Mouse (Mus musculus) embryonic fibroblast, embryonic 13.5 days (primary cell): ENCODE results near the gene Babam2. TPM values are rescaled to one million over a fixed set of nuclear protein-coding genes. Genes with fewer than 3 reads are reported as not detected.
A peak's percentile ranks its signal among the peaks of the same experiment; 100 is the strongest.

ENCODE experiments used
- H3K27ac ChIP-seq: 2 replicates; pipeline ENCODE4 v1.5.1; 2012; ENCODE audit warnings: low read length, control low read depth, inconsistent platforms; ENCODE audit not compliant: insufficient read depth
- H3K4me1 ChIP-seq: 2 replicates; pipeline ENCODE4 v1.6.1; 2011; ENCODE audit warnings: low read length; ENCODE audit not compliant: control insufficient read depth, insufficient read depth
- H3K4me3 ChIP-seq: 2 replicates; pipeline ENCODE4 v1.5.1; 2011; ENCODE audit warnings: mild to moderate bottlenecking, control low read depth, low read length; ENCODE audit not compliant: insufficient read depth
- CTCF ChIP-seq: IDR thresholded peaks from 2 replicates; pipeline ENCODE4 v1.5.1; 2011; ENCODE audit warnings: mild to moderate bottlenecking, control low read depth, low read length, moderate library complexity, borderline replicate concordance; ENCODE audit not compliant: insufficient read depth
- POLR2A ChIP-seq: IDR thresholded peaks from 2 replicates; pipeline ENCODE4 v1.6.1; 2011; ENCODE audit warnings: low read depth, mild to moderate bottlenecking, control low read depth, low read length, moderate library complexity
- polyA plus RNA-seq: library from polyadenylated mRNA; stranded (reverse); fragments of >200 nt; gene quantifications from 2 replicates; pipeline ENCODE4 v1.2.4, GENCODE M21; 2011; ENCODE audit warnings: low read depth; ENCODE audit not compliant: missing spikeins, insufficient read length

The Babam2 gene
- polyA plus RNA-seq, 1 experiment: 68.7 TPM

GRCm38 (mm10) chr5:31870856-31871520 lies 173.5 kb downstream of the Babam2 start:
- Histone ChIP-seq H3K4me1 (peaks cover 9% of the 10 kb centered on the region), H3K27ac (peak overlapping the region; percentile 35; the same call in 1 of the 2 replicates), H3K4me3 (no peak overlapping the region)
- TF ChIP-seq POLR2A (no peak), CTCF (no peak)

- peaks cover 7% of the 10 kb centered on the region for H3K4me1 ChIP-seq
- H3K27ac ChIP-seq: no peak overlapping the region
- H3K4me3 ChIP-seq: no peak overlapping the region
- no peak for TF ChIP-seq CTCF
- TF ChIP-seq POLR2A: no peak
These were observed 175.8 kb downstream of the Babam2 start for GRCm38 (mm10) chr5:31873328-31873727.

- TF ChIP-seq CTCF: no peak
- Histone ChIP-seq H3K4me1 (peaks cover 10% of the 10 kb centered on the region), H3K27ac (peak overlapping the region; percentile 97), H3K4me3 (no peak overlapping the region)
These were observed 177.1 kb downstream of the Babam2 start for GRCm38 (mm10) chr5:31874543-31874942.

GRCm38 (mm10) chr5:31875443-31875842 lies 178.0 kb downstream of the Babam2 start:
- TF ChIP-seq CTCF (no peak), POLR2A (no peak)
- H3K4me3 ChIP-seq: no peak overlapping the region
- H3K4me1 ChIP-seq: peaks cover 10% of the 10 kb centered on the region
- H3K27ac ChIP-seq: peak overlapping the region; percentile 97

GRCm38 (mm10) chr5:31876216-31876974 lies 178.9 kb downstream of the Babam2 start:
- no peak overlapping the region for H3K4me3 ChIP-seq
- peaks cover 11% of the 10 kb centered on the region for H3K4me1 ChIP-seq
- TF ChIP-seq CTCF: no peak
- TF ChIP-seq POLR2A: no peak
- H3K27ac ChIP-seq: peak overlapping the region; percentile 97

- Histone ChIP-seq H3K4me3 (no peak overlapping the region), H3K27ac (peak overlapping the region; percentile 99; the same call in 1 of the 2 replicates), H3K4me1 (peaks cover 10% of the 10 kb centered on the region)
- TF ChIP-seq CTCF (no peak), POLR2A (no peak)
These were observed 183.0 kb downstream of the Babam2 start for GRCm38 (mm10) chr5:31880457-31880856.

GRCm38 (mm10) chr5:31882297-31882696 lies 184.8 kb downstream of the Babam2 start:
- Histone ChIP-seq H3K4me3 (no peak overlapping the region), H3K27ac (peak overlapping the region; percentile 99), H3K4me1 (peaks cover 6% of the 10 kb centered on the region)
- no peak for TF ChIP-seq CTCF
- 0 out of 2 replicates have a peak, but pooled peaks have one; percentile 12 for TF ChIP-seq POLR2A

- TF ChIP-seq POLR2A: no peak
- TF ChIP-seq CTCF: no peak
- H3K27ac ChIP-seq: no peak overlapping the region
- peaks cover 8% of the 10 kb centered on the region for H3K4me1 ChIP-seq
- no peak overlapping the region for H3K4me3 ChIP-seq
These were observed 187.5 kb downstream of the Babam2 start for GRCm38 (mm10) chr5:31884962-31885361.

GRCm38 (mm10) chr5:31887590-31887989 lies 190.1 kb downstream of the Babam2 start:
- H3K4me3 ChIP-seq: no peak overlapping the region
- no peak for TF ChIP-seq CTCF
- TF ChIP-seq POLR2A: no peak
- H3K4me1 ChIP-seq: peaks cover 5% of the 10 kb centered on the region; the same call in 1 of the 2 replicates
- H3K27ac ChIP-seq: peak overlapping the region; percentile 72

GRCm38 (mm10) chr5:31888341-31888740 lies 190.9 kb downstream of the Babam2 start:
- H3K4me1 ChIP-seq: peaks cover 5% of the 10 kb centered on the region; the same call in 1 of the 2 replicates
- TF ChIP-seq CTCF (no peak), POLR2A (no peak)
- peak overlapping the region; percentile 70 for H3K27ac ChIP-seq
- H3K4me3 ChIP-seq: no peak overlapping the region
